ENCODE assay signal across 8 mouse cellular contexts in genomic region chr5:146705815-146706408, GRCm38 (mm10).
DNase-seq lines count a peak whose midpoint lies in the region; ATAC-seq and TF ChIP-seq lines count a peak whose summit lies in the region.

No protein-coding gene starts in this region.

- peak overlapping the region; percentile 52 for H3K9ac ChIP-seq in MEL (ENCODE audit: control insufficient read depth, low read depth, low read length, poor library complexity, severe bottlenecking)
- no peak overlapping the region for H3K9ac ChIP-seq in forebrain, embryonic 14.5 days (ENCODE audit: low read length)
- H3K9ac ChIP-seq in lung, embryonic 16.5 days (ENCODE audit: low read length): no peak overlapping the region; the same call in 1 of the 2 replicates

- peaks cover 16 to 17% of the 10 kb centered on the region in 2 experiments for H3K4me1 ChIP-seq in MEL (ENCODE audit: control insufficient read depth in 1 of 2, insufficient read depth in 2 of 2, low read length in 2 of 2)
- H3K4me1 ChIP-seq in forebrain, embryonic 14.5 days (ENCODE audit: control insufficient read depth, insufficient read depth, low read length): no peaks in the 10 kb centered on the region
- no peaks in the 10 kb centered on the region for H3K4me1 ChIP-seq in lung, embryonic 16.5 days (replicated peaks; ENCODE audit: control insufficient read depth, insufficient read depth, low read length)

- no peak overlapping the region for H3K4me2 ChIP-seq in forebrain, embryonic 14.5 days (ENCODE audit: low read length)
- H3K4me2 ChIP-seq in lung, embryonic 16.5 days (ENCODE audit: low read depth, low read length): no peak overlapping the region

- TF ChIP-seq POLR2A in MEL (IDR thresholded peaks at IDR 0.05; ENCODE audit: control insufficient read depth in 1 of 2, insufficient read depth in 1 of 2, low read depth in 1 of 2, low read length in 2 of 2, poor library complexity in 1 of 2): no peak

- H3K36me3 ChIP-seq in MEL (ENCODE audit: control insufficient read depth in 1 of 2, insufficient read depth in 2 of 2, low read length in 2 of 2): peaks cover 0 to 10% of the 10 kb centered on the region in 2 experiments; a peak in 2 of 4 replicates
- H3K36me3 ChIP-seq in forebrain, embryonic 14.5 days (ENCODE audit: control insufficient read depth, insufficient read depth, low read length): no peaks in the 10 kb centered on the region
- H3K36me3 ChIP-seq in lung, embryonic 16.5 days (ENCODE audit: control insufficient read depth, insufficient read depth, low read length): no peaks in the 10 kb centered on the region

- peak overlapping the region in 1 of 2 experiments; percentile 29; a peak in 1 of 4 replicates for H3K4me3 ChIP-seq in MEL (ENCODE audit: control insufficient read depth in 1 of 2, insufficient read depth in 1 of 2, low read depth in 2 of 2, low read length in 2 of 2)
- no peak overlapping the region for H3K4me3 ChIP-seq in forebrain, embryonic 14.5 days (ENCODE audit: low read depth, low read length)
- no peak overlapping the region for H3K4me3 ChIP-seq in lung, embryonic 16.5 days (ENCODE audit: low read length)

- peak; percentile 90 to 99 (median 95) for TF ChIP-seq CTCF in MEL (IDR thresholded peaks at IDR 0.05 in 2 of 3, conservative IDR thresholded peaks at IDR 0.05 in 1 of 3; ENCODE audit: control insufficient read depth in 1 of 3, insufficient read depth in 1 of 3, low read depth in 2 of 3, low read length in 3 of 3, poor library complexity in 1 of 3, severe bottlenecking in 1 of 3)

- no peaks in the 10 kb centered on the region for H3K27me3 ChIP-seq in MEL (ENCODE audit: control insufficient read depth in 1 of 2, insufficient read depth in 2 of 2, low read length in 2 of 2)
- no peaks in the 10 kb centered on the region for H3K27me3 ChIP-seq in forebrain, embryonic 14.5 days (replicated peaks; ENCODE audit: control insufficient read depth, insufficient read depth, low read length)
- no peaks in the 10 kb centered on the region for H3K27me3 ChIP-seq in lung, embryonic 16.5 days (ENCODE audit: control insufficient read depth, insufficient read depth, low read depth, low read length)

- no peak; a peak in 1 of 4 replicates for TF ChIP-seq EP300 in MEL (IDR thresholded peaks at IDR 0.05; ENCODE audit: low read depth in 1 of 2, low read length in 2 of 2)

- DNase-seq in MEL (ENCODE audit: low read depth, low spot score): peak; percentile 97
- peak; percentile 75 for DNase-seq in cerebellum, adult 11 months
- peak; percentile 88 for DNase-seq in forebrain, embryonic 14.5 days (ENCODE audit: low spot score)
- DNase-seq in heart, postnatal 36 days: peak; percentile 87 to 94
- DNase-seq in layer of hippocampus, adult 8-10 months (ENCODE audit: low spot score in 2 of 2): peak; percentile 66 to 92
- DNase-seq in ovary, postnatal 14 days (ENCODE audit: low spot score): peak; percentile 90
- peak; percentile 83 for DNase-seq in thymus, postnatal 14 days

- intact Hi-C loops in heart, postnatal 36 days (cut with DNase I): loop anchor here (1.0 to 2.0 kb wide), 2 partner anchors 31 to 198 kb away; no protein-coding TSS in a partner anchor

- WGBS in forebrain, embryonic 14.5 days: 13% methylated on average over 12 of the region's 12 CpGs
- WGBS in lung, embryonic 16.5 days: 9% methylated on average over 12 of the region's 12 CpGs

- H3K27ac ChIP-seq in MEL (ENCODE audit: control insufficient read depth, low read depth, low read length): no peak overlapping the region
- H3K27ac ChIP-seq in forebrain, embryonic 14.5 days (ENCODE audit: low read depth, low read length): no peak overlapping the region
- H3K27ac ChIP-seq in lung, embryonic 16.5 days (ENCODE audit: low read length): no peak overlapping the region

- peak; percentile 100 for TF ChIP-seq RAD21 in MEL (IDR thresholded peaks at IDR 0.05; ENCODE audit: low read depth, low read length)

- peak; percentile 55; the same call in 1 of the 2 replicates for ATAC-seq in forebrain, embryonic 14.5 days
- peak; percentile 67 for ATAC-seq in lung, embryonic 16.5 days (ENCODE audit: low read depth)

- no peaks in the 10 kb centered on the region for H3K79me2 ChIP-seq in MEL (ENCODE audit: control insufficient read depth, insufficient read depth, low read length, poor library complexity)

- no peaks in the 10 kb centered on the region for H3K9me3 ChIP-seq in MEL (replicated peaks; ENCODE audit: insufficient read depth, low read length)
- H3K9me3 ChIP-seq in forebrain, embryonic 14.5 days (replicated peaks; ENCODE audit: control insufficient read depth, low read length): no peaks in the 10 kb centered on the region
- no peaks in the 10 kb centered on the region; the same call in 1 of the 2 replicates for H3K9me3 ChIP-seq in lung, embryonic 16.5 days (ENCODE audit: control insufficient read depth, low read length)

TF ChIP-seq in MEL, 35 proteins besides CTCF, POLR2A, EP300 and RAD21:
- TF ChIP-seq KAT2A (conservative IDR thresholded peaks at IDR 0.05; ENCODE audit: low read depth, low read length) (no peak), NRF1 (IDR thresholded peaks at IDR 0.05; ENCODE audit: insufficient read depth, low read depth, low read length, poor library complexity, severe bottlenecking) (no peak), ZC3H11A (IDR thresholded peaks at IDR 0.05; ENCODE audit: low read depth, low read length) (peak; percentile 99), ZMIZ1 (IDR thresholded peaks at IDR 0.05; ENCODE audit: low read depth, low read length) (no peak), GABPA (IDR thresholded peaks at IDR 0.05; ENCODE audit: low read depth, low read length) (no peak), POLR2AphosphoS2 (IDR thresholded peaks at IDR 0.05; ENCODE audit: low read length) (no peak), ELF1 (IDR thresholded peaks at IDR 0.05; ENCODE audit: low read depth, low read length) (0 out of 2 replicates have a peak, but pooled peaks have one; percentile 10), CHD2 (IDR thresholded peaks at IDR 0.05; ENCODE audit: low read length) (no peak), MYC (IDR thresholded peaks at IDR 0.05; ENCODE audit: low read depth, low read length) (peak; percentile 85; the same call in 1 of the 2 replicates), RCOR1 (IDR thresholded peaks at IDR 0.05; ENCODE audit: low read depth, low read length) (no peak), NELFE (IDR thresholded peaks at IDR 0.05; ENCODE audit: low read depth, low read length) (no peak), MAZ (IDR thresholded peaks at IDR 0.05; ENCODE audit: low read depth, low read length) (peak; percentile 16; the same call in 1 of the 2 replicates), ETS1 (IDR thresholded peaks at IDR 0.05; ENCODE audit: low read depth, low read length) (no peak), TBP (IDR thresholded peaks at IDR 0.05; ENCODE audit: low read depth, low read length) (peak; percentile 75), ZNF384 (IDR thresholded peaks at IDR 0.05; ENCODE audit: low read depth, low read length) (peak; percentile 32; the same call in 1 of the 2 replicates), CHD1 (IDR thresholded peaks at IDR 0.05; ENCODE audit: low read depth, low read length) (no peak), MAX (IDR thresholded peaks at IDR 0.05; ENCODE audit: low read length) (no peak), MXI1 (IDR thresholded peaks at IDR 0.05; ENCODE audit: low read depth, low read length) (no peak), TAL1 (IDR thresholded peaks at IDR 0.05; ENCODE audit: low read length) (no peak), HCFC1 (IDR thresholded peaks at IDR 0.05; ENCODE audit: low read depth, low read length) (no peak), MEF2A (IDR thresholded peaks at IDR 0.05; ENCODE audit: extremely low read depth, insufficient replicate concordance, low read depth, low read length, poor library complexity, severe bottlenecking) (no peak), UBTF (IDR thresholded peaks at IDR 0.05; ENCODE audit: borderline replicate concordance, insufficient read depth, low read depth, low read length) (no peak), USF1 (IDR thresholded peaks at IDR 0.05; ENCODE audit: low read depth, low read length) (no peak), BHLHE40 (IDR thresholded peaks at IDR 0.05; ENCODE audit: borderline replicate concordance, low read depth, low read length) (no peak), MYB (IDR thresholded peaks at IDR 0.05; ENCODE audit: low read depth, low read length) (no peak), JUND (IDR thresholded peaks at IDR 0.05; ENCODE audit: low read depth, low read length) (no peak), SIN3A (IDR thresholded peaks at IDR 0.05; ENCODE audit: low read length) (peak; percentile 72; the same call in 1 of the 2 replicates), GATA1 (IDR thresholded peaks at IDR 0.05; ENCODE audit: low read depth, low read length) (peak; percentile 20; the same call in 1 of the 2 replicates), POLR2AphosphoS5 (IDR thresholded peaks at IDR 0.05; ENCODE audit: borderline replicate concordance, low read depth, low read length) (no peak), SMC3 (IDR thresholded peaks at IDR 0.05; ENCODE audit: low read depth, low read length) (peak; percentile 99), MAFK (IDR thresholded peaks at IDR 0.05; ENCODE audit: borderline replicate concordance, low read depth, low read length) (no peak), E2F4 (IDR thresholded peaks at IDR 0.05; ENCODE audit: borderline replicate concordance, low read depth, low read length) (no peak), ZKSCAN1 (IDR thresholded peaks at IDR 0.05; ENCODE audit: low read depth, low read length) (no peak), USF2 (IDR thresholded peaks at IDR 0.05; ENCODE audit: borderline replicate concordance in 1 of 2, insufficient read depth in 1 of 2, low read depth in 1 of 2, low read length in 2 of 2) (no peak), TCF12 (IDR thresholded peaks at IDR 0.05; ENCODE audit: low read depth, low read length) (no peak)
TF ChIP-seq in MEL: peak in this region for 9.
